In the genomic region with DNA sequence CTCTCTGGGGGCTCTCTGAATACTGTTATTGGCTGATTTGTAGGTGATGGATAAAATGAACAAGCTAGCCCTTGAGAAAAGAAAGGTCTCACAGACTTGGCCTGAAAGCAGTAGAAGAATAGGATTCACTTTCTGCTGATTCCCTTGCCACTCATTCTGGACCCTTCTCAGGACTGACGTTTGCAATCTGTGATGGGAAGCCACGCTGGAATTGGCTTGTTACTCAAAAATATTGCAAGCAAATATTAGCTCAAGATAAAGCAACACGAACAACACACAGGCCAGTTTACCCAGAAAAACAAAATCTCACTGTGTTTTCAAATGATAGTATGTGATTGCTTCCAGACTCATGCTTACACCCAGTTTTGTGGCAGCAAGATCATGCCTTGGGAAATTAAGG, we compare ENCODE assay signal across 10 mouse cellular contexts.
"Had no signal": no experiment of that assay in that cellular context is flagged by ENCODE, and none has a peak within 500 bp of the region (broad histone marks: within the 10 kb centered on the region; RNA-seq: fewer than 3 reads in every experiment).

No protein-coding gene starts in this region.

- H3K9me3 ChIP-seq: limb, embryonic 12.5 days; liver, embryonic 15.5 days; midbrain, embryonic 13.5 days had no signal

- H3K9ac ChIP-seq: limb, embryonic 12.5 days; liver, embryonic 15.5 days; midbrain, embryonic 13.5 days had no signal

- H3K4me2 ChIP-seq: limb, embryonic 12.5 days; liver, embryonic 15.5 days; midbrain, embryonic 13.5 days had no signal

- H3K36me3 ChIP-seq: limb, embryonic 12.5 days; liver, embryonic 15.5 days; midbrain, embryonic 13.5 days had no signal

- ATAC-seq: lung, postnatal 0 days; midbrain, embryonic 13.5 days had no signal

- H3K4me1 ChIP-seq: midbrain, embryonic 13.5 days had no signal

- H3K27ac ChIP-seq: limb, embryonic 12.5 days; liver, embryonic 15.5 days; midbrain, embryonic 13.5 days; stomach, postnatal 0 days had no signal

- H3K27me3 ChIP-seq: limb, embryonic 12.5 days; liver, embryonic 15.5 days; midbrain, embryonic 13.5 days had no signal

- DNase-seq: kidney, postnatal 25 days; liver; lung, adult 2 months; right cerebral cortex, postnatal 25 days; thymus, postnatal 4 days had no signal

- H3K4me3 ChIP-seq: limb, embryonic 12.5 days; liver, embryonic 15.5 days; midbrain, embryonic 13.5 days had no signal
